Mouse (Mus musculus): ENCODE results near the gene Gdf9.
A peak's percentile ranks its signal among the peaks of the same experiment; 100 is the strongest.
"Not testable (repeated sequence)": the region's sequence is repeated elsewhere in the genome, so short reads cannot be mapped to it uniquely, and the experiment has no call there.

The Gdf9 gene

DNA sequence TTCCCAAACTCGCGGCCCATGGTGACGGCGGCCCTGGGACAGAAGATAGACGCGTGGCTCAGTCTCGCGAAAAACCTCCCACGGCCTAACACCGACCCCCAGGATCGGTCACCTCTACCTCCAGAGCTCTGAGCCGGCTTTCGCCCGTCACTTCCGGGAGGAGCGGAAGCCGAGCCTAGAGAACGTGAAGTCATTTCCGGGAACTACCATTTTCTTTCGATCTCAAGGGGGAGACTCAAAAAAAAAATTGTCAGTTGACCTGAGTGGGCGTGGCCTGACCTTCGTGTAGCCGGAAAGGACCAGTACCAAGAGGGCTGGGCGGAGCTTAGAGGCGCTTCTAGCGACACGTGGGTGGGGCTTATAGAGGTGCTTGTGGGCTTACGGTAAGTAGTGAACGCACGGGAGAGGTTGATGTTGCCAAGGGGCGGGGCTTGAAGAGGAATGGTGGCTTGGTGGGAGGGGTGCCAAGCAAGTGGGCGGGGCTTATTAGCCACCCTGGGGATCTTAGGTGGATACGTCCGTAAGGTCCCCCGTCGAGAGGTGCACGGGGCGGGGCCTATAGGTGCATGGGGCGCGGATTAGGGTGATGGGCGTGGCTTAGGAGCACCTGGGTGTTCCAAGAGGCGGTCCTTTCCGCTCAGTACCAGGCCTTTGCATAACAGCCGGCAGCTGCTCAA lies at the start of gene Gdf9, which contains the start of gene Uqcrq:
Gene Gdf9 (plus strand): TSS at position 354 of the 677 bp plus-strand sequence.
Gene Uqcrq (minus strand): TSS at position 162 of the 677 bp plus-strand sequence.
- peak; percentile 100 for DNase-seq (ENCODE audit: low read depth, low spot score)

DNA sequence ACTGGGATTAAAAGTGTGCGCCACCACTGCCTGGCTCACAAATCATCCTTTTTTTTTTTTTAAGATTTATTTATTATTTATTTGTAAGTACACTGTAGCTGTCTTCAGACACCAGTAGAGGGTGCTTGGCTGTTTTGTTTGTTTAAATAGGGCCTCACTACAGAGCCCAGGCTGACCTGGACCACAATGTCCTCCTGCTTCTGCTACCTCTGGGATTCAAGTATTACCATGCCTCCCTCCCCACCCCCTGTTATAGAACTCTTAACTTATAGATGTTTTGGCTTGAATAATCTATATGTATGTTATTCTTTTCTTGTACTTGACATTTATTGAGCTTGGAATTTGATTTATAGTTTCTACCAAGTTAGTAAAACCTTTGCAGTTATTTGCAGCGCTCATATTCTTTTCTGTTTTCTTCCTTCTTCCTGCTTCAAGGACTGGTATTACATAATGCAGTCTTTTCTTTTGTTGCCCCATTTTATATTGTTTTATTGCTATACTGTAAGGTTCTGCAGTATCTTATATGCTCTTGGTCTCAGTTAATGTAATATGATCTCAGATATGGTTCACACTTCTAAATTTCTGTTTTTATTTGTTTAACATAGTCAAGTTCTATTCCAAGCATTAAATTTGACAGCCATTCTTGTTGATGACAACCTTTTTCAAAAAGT lies 46.9 kb upstream of the Gdf9 start:
- DNase-seq (ENCODE audit: low read depth, low spot score), result no peak

DNA sequence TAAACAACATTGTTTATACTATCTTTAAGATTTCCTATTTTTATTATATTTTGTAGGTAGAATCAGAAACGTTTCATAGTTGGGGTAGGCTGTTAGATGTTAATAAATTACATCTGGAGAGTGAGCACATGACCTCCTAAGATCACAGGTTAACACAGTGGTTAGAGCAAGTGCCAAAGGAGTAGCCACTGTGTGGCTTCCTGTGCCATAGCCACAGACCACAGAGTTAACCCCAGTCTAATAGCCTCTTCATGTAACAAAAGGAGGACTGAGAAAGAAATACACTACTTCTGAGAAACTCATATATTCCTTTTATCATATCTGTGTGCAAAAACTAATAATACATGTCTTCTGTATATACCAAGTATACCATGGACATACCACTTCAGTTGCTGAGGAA lies 37.0 kb upstream of the Gdf9 start:
- DNase-seq (ENCODE audit: low read depth, low spot score), result no peak

DNA sequence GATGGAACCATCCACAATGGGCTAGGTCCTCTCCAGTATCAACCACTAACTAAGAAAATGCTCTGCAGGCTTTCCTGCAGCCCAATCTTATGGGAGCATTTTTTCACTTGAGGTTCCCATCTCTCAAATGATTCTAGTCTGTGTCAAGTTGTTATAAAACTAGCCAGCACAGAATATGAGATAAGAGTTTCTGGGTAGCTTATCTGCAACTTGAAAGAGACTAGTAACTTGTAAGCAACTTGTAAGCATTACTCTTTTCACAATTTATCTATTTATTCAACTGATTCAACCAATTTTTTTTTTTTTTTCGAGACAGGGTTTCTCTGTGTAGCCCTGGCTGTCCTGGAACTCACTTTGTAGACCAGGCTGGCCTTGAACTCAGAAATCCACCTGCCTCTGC lies 27.2 kb upstream of the Gdf9 start:
- no peak for DNase-seq (ENCODE audit: low read depth, low spot score)

DNA sequence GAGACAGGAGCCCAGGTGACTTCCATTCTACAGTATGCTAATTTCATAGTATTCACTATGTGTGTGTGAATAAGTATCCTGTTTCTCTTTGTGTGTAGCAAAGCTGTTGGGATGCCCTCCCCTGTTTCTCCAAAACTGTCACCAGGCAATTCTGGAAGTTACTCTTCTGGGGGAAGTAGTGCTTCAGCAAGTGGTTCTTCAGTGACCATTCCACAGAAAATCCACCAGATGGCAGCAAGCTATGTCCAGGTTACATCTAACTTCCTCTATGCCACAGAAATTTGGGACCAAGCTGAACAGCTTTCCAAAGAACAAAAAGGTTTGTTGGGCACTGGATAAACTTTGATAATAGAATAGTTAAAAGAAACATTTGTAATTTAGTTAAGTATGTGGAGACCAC lies 19.1 kb upstream of the Gdf9 start:
- DNase-seq (ENCODE audit: low read depth, low spot score), result peak; percentile 30

DNA sequence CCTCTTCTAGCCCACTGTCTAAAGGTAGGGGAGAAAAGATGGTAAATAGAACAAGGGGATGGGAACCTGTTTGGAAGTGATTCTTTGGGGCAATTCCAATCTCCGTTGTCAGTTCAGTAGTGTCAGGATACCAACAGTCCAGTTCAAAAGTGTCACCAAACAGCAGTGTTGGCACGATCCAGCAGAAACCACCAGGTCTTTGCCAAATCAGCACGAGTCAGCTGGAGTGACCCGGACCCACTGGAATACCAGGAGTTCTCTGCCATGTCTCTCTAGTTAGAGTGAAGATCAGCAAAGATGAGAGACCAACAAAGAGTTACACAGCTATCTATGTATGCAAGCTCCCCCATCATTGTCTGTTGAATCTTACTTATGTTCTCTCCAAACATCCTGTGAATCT lies 17.0 kb upstream of the Gdf9 start:
- no peak for DNase-seq (ENCODE audit: low read depth, low spot score)

DNA sequence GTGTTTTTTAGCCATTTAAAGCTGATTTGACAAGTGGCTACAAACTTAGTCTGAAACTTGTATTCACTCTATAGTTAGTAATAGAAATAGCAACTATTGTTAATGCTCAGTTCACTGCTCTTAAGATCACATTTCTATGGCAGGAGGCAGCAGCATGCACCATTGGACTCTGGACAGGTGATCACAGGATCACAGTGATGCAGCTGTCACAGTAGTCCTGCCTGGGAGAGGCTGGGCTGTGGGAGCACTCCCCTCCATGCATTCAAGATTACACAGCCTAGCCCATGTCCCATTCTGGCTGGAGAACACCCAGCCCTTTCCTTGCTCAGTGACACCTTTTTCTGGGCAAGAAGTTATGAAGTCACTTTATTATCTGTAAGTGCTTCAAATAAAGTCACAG lies 12.8 kb upstream of the Gdf9 start:
- DNase-seq (ENCODE audit: low read depth, low spot score), result no peak

DNA sequence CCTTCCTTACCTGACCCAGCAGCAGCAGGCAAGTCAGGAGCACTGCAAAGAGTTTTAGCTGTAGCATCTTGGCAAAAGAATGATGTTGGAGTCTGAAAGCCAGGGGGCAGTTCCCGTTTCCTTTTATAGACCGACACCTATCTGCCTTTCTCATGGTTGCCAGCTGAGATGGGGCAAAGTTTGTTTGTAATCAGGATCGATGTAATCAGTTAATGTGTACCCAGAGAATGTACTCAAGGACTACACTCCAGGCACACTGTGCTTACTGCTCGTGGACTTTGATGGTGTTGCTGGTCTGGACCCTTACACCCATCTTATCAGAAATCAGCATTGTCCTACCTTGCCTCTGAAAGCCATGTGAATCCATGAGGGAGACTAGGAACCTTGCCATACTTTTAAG lies 7.8 kb upstream of the Gdf9 start, which contains the start of gene Leap2:
Gene Leap2 (minus strand): TSS at position 135 of the 400 bp plus-strand sequence.
- DNase-seq (ENCODE audit: low read depth, low spot score), result no peak

DNA sequence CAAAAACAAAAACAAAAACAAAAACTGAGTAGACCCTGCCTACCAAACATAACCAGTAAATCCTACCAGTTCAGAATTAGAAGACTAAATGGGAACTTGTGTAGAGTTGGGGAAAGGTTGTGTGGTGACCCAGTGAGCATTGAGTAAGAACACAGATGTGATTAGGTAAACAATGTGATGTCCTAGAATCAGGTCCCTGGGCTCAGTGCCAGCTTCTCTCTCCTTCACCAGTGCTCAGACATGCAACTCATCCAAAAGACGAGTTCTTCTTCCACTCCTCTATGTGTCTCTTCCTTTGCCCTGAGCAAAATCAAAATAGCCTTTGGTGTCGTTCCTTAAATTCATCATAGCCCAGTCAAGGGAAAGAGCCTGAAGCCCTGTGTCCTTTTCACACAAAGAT lies 6.0 kb upstream of the Gdf9 start:
- no peak for DNase-seq (ENCODE audit: low read depth, low spot score)

DNA sequence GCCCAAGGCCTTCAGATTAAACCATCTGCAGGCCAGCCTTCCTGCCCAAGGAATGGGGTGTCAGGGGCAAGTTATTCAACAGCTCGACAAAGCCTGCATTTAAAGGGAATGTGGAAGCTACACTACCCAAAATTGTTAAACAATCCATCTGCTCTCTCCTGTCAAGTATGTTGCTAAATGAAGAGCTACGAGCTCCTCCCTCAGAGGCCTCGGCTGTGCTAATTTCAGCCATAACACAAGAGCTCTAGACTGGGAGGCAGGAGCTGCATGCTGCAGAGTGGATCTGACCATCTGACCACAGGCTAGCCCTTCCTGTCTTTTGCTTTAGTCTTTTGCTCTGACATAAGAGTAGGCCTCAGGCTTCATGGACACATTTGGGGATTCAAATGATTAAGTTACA lies 5.6 kb upstream of the Gdf9 start:
- no peak for DNase-seq (ENCODE audit: low read depth, low spot score)

DNA sequence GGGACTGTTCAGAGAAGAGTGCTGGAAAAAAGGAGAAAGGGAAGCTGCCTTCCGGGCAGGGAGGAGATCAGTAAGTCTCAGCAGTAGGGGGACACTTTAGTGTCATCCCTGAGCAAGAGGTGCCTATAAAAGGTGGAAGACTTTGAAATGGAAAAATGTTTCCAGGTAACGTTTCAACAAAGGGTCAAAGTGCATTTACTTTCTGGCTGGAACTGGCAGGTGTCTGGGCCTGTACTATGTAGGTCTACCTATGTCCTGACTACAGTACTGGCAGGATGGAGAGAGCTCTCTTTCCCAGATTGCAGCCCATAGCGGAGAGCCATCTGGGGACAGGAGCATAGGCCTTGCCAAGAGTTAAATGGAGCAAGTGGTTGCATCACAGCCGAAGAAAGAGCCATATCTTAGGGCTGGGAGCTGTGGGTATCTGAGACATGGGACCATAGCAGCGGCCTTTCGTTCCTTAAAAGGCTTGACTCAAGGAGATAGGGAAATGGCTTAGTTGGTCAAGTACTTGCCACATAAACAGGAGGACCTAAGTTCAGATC lies 5.0 kb upstream of the Gdf9 start:
- DNase-seq (ENCODE audit: low read depth, low spot score), result no peak

DNA sequence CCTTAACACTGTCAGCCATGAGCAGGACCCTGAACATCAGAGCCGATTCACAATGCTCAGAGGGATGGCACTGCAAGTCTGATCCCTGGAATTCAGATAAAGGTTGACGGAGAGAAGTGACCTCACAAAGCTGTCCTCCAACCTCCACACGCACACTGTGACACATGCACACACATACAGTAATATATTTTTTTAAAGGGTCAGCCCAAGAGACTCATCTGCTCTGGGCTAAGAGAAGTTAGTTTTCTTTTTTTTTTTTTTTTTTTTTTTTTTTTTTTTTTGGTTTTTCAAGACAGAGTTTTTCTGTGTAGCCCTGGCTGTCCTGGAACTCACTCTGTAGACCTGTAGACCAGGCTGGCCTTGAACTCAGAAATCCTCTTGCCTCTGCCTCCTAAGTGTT lies 3.9 kb upstream of the Gdf9 start:
- DNase-seq (ENCODE audit: low read depth, low spot score), result not testable (repeated sequence)

DNA sequence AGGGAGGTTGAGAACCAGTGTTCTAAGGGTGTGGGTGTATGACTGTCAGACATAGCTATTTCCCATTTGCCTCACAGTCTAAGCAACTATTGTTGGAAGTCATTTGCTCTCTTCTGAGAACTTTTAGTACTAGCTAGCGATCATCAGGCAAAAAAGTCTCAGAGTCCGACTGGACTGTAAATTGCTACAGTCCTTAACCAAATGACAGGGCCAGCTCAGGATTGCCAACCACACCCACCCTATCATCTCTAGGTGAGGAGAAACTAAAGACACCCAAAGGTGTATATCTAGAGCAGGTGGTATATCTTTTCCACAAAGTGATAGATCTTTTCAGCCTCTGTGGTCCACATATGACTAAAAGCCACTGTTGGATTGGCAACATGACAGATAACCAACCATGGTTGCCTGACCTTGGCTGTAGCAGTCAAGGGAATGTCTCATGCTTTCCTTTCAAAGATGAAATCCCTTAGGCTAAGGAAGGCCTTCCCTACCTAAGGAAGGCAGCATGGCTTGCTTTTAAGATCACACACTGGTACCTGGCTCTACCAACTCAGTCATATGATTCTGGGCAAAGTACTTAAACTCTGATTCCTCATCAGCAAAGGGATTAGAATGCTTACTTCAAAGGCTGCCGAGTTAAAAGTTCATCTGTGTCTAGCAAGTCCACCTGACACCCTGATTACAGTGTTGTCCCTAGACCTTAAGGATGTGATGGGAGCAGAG lies 2.7 kb upstream of the Gdf9 start:
- DNase-seq (ENCODE audit: low read depth, low spot score), result no peak

DNA sequence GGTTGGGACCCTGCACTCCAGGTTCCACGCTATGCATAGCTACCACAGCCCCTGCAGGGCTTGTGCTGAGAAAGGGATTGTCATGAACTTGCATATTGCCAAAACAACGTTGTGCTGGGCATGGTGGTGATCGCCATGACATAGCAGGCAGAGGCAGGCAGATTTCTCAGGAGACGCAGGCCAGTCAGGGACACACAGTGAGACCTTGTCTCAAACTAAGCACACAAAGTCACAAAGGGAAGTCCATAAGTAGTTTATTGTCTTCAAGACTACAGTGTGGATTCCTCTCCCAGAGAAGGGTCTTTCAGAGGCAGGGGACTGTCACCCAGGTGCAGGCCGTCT lies 2.1 kb upstream of the Gdf9 start:
- no peak for DNase-seq (ENCODE audit: low read depth, low spot score)

DNA sequence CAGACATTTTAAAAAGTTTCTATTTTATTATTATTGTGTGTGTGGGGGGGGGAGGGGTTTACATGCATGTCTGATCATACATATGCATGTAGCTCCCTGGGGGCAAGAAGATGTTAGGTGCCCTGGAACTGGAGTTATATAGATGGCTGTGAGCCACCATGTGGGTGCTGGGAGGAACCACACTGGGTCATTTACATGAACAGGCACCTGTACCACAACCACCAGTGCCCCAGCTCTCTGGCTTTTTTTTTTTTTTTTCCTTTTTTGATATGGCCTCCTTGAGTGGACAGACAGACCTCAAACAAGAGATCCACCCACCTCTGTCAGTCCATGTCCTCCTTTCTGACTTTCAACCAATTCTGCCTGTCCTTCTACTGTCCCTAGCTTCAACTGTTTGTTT lies 1.6 kb upstream of the Gdf9 start:
- DNase-seq (ENCODE audit: low read depth, low spot score), result peak; percentile 39

DNA sequence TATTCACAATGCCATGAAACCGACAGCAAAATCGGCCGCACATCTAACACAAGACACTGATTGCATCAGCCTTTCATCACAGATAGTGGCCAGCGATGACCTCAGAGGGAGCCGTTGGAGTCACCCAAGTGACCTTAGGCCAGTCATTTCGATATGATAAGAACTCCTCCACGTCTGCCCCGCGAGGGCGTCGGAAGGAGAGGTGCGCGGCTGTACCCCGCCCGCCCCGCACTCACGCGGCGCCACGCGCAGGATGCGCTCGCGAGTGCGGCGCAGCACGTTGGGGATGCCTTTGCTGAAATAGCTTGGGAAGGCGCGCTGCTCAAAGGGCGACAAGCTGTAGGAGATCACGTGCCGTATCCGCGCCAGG lies 538 bp upstream of the Gdf9 start:
- DNase-seq (ENCODE audit: low read depth, low spot score), result no peak

DNA sequence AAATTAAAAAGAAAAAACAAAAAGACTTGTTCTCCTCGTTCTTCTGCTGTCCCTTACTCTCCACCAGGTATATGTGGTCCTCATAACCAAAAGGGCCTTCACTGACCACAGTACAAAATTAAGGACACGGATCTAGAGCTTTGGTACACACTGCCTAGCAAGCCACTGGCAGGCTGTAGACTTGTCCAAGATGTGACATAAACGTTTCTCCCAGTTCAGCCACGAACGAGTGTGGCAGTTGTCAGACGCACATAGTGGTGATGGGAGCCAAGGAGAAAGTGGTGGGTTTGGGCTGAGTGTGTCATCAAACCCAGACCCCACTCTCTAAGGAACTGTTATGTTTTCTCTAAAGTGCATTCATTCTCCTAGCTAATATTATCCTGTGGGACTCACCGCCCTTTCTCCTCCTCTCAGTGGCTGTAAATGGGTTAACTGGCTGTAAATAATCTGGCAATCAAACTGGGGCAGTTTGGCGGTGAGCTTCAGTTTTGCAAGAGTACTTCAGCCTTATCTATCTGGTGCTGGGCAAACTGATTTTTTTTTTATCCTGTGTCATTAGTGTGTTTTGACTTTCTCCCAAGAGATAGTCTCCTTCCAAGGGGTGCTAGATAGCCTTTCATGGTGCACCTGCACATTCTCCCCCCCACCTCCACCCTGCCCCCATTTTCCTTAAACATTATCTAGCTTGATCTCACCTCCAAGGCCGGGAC lies 679 bp downstream of the Gdf9 start:
- DNase-seq (ENCODE audit: low read depth, low spot score), result no peak

DNA sequence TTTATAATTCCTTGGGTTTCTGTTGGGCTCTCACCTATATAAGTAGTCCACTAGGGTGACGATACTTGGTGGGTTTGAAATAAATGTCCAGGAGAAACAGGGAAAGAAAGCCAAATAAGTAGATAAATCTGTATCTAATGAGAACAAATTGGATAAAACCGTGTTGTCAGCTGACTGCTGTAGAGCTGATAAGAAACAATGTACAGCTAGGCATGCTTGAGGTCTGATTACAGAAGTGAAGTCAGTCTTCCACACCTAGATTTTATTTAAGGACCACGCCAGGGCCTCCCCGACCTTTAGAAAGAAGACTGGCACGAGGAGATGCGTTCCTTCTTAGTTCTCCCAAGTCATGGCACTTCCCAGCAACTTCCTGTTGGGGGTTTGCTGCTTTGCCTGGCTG lies 2.2 kb downstream of the Gdf9 start:
- DNase-seq (ENCODE audit: low read depth, low spot score), result no peak

DNA sequence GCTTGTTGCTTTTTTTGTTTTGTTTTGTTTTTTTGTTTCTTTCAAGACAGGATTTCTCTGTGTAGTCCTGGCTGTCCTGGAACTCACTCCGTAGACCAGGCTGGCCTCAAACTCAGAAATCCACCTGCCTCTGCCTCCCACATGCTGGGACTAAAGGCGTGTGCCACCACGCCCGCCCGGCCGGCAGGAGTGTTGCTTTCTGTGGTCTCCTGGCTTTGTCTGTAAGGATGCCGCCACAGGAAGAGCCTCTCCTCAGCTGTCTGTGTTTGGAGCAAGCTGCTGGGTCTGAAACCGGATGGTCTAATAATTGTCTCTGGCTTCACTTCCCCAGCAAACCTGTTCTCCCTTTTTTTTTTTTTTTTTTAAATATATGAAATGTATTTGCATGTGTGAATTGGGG lies 4.7 kb downstream of the Gdf9 start:
- DNase-seq (ENCODE audit: low read depth, low spot score), result no peak

DNA sequence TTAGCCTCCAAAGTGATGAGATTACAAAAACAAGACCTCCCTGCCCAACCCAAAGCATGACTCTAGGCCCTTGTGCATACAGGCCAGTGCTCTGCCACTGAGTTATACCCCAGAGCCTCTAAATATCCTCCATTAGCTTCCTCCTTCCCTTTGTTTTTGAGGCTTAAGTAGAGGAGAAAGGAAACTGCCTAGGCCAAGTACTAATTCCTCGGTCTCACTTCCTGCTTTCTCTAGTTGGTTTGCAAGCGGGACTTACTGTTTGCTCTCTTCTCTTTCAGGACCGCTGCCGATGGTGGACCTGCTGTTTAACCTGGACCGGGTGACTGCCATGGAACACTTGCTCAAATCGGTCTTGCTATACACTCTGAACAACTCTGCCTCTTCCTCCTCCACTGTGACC lies 5.5 kb downstream of the Gdf9 start:
- no peak for DNase-seq (ENCODE audit: low read depth, low spot score)

DNA sequence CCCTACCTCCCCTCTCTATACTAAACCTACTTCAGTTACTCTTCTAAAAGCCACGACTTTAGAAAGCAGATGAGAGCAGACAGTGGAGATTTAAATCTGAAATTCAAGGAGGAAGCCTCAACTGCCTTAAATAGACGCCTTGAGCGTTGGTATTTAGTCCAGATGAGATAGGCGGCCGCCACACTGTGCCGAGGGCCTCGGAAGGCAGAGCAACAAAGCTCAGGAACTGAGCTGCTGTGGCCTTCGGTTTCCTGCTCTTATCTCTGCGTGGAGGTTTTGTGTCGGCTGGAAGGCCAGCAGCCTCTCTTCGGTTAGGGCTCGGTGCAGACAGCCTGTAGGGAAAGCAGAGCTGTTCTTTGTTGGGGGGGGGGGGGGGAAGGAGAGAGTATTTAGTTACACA lies 11.1 kb downstream of the Gdf9 start:
- DNase-seq (ENCODE audit: low read depth, low spot score), result no peak

DNA sequence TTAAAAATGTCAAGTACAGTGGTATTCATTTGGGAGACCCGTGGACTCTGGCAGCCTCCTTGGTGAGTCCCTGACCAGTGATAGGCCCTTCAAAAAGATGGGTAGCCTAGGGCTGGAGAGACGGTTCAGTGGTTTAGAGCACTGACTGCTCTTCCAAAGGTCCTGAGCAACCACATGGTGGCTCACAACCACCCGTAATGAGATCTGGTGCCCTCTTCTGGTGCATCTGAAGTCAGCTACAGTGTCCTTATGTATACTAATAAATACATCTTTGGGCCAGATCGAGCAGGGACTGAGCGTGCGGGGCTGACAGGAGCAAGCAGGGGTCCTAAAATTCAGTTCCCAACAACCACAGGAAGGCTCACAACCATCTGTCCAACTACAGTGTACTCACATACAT lies 13.0 kb downstream of the Gdf9 start:
- peak; percentile 66 for DNase-seq (ENCODE audit: low read depth, low spot score)

Data from A20 (cell line).